Mouse (Mus musculus) layer of hippocampus, adult 11-12 months (tissue): Measurements from ENCODE around the gene Prx.

Source experiments
- DNase-seq: peaks from one replicate; pipeline ENCODE4 v3.0.0; 2022; ENCODE audit warnings: low spot score

Prx gene

DNA sequence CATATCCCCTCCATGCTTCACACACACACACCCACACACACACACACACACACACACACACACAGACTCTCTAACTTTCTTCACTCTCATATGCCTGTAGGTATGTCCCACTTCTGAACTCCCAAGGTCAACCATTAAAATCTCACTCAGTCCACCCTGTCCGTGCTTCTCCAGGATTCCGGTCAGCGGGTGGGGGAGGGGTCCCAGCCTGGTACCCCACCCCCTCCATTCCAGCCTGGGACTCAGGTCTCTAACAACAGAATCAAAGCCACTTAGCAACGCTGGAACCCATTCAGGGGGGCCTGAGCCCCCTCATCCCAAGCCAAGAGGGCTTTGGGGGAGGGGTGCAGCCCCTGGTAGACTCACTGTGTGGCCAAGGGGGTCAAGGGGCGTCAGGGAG is 23.8 kb downstream of the Prx start, which contains the start of gene Hipk4:
Gene Hipk4 (plus strand): TSS at position 301 of the 400 bp plus-strand sequence.
- no peak for DNase-seq

DNA sequence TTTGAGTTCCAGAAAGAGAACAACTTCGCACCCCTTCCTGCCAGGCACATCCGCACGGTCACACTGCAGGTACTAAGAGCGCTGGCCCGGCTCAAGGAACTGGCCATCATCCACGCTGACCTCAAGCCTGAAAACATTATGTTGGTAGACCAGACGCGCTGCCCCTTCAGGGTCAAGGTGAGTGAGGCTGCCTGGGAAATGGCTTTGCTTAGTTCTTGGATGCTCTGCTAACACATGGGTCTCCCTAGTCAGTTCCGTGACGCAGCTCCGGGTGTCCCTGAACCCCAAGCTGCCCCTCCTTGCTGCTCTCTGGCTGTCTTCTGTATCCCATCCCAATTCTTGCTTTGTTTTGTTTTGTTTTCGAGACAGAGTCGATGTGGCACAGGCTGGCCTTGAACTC is 24.7 kb downstream of the Prx start:
- DNase-seq: no peak

DNA sequence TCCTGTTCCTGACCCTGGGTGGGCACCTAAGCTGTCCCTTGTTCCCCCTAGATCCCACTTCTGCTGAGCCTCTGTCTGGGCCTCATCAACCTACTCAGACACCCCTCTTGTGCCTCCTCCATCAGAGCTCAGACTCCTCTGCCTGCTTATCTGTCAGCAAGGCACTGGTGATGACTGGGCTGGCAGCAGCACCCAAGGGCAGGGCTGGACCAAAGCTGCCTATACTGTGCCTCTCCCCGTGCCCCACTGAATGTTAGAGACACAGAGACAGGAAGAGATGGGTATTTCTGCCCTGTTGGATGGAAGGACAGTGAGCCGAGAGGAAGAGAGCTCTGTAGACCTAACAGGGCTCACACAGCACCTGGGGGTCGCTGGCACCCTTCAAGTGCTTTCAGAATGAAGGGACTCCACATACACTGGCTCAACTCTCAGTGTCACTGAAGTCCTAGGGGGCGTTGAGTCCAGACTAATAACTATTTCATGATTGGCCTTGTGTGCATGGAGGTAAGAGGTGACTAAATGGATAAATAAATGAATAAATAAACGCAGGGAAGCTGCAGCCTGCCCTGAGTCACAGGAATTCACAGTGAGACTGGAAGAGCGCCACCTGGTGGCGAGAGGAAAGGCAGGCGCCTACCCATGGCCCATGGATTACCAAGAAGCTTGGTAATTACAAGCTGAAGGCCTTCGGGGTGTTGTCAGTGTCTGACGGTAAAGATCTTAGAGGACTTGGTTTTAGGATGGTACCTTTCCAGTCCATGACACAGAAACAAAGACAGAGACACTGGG is 27.1 kb downstream of the Prx start:
- peak; percentile 82 for DNase-seq

DNA sequence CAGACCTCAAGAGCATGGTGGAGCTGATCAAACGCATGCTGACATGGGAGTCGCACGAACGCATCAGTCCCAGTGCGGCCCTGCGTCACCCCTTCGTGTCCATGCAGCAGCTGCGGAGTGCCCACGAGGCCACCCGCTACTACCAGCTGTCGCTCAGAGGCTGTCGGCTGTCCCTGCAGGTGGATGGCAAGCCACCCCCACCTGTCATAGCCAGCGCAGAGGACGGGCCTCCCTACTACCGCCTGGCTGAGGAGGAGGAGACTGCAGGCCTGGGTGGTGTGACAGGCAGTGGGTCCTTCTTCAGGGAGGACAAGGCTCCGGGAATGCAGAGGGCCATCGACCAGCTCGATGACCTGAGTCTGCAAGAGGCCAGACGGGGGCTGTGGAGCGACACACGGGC is 29.9 kb downstream of the Prx start:
- DNase-seq: no peak

DNA sequence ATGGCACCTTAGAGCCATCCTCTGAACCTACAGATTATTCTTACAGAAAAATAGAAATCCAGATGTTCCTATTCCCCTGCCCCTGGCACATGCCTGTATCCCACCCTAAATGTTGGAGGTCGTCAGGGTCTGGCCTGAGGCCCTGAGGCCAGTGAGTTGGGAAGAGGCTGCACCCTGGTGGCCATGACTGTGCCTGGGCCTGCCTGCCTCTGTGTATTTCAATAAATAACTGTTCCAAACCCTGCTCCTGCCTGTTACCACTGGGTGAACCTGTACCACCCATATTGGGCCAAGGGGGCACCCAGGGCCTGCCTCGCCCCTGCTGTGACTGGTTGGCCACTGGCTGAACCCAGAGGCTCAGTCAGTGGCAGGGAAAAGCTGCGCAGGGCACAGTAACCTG is 31.8 kb downstream of the Prx start:
- DNase-seq: no peak

DNA sequence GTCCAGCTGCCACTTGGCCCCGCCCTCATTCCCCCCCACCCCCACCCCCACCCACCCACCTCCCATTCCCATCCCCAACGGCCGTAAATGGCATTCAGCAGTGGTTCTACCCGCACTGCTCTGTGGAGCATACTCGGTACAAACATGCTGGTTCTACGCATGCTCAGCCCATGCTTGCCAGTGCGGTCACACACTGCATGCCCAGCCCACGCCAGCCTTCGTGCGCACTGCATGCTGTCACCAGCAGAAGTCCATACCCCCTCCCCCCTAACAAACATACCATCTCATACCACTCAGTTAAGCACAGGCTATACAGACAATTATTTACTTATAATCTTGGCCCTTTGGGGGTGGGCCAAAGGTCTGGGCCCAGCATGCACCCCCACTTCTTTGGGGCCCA is 32.6 kb downstream of the Prx start:
- DNase-seq: no peak

DNA sequence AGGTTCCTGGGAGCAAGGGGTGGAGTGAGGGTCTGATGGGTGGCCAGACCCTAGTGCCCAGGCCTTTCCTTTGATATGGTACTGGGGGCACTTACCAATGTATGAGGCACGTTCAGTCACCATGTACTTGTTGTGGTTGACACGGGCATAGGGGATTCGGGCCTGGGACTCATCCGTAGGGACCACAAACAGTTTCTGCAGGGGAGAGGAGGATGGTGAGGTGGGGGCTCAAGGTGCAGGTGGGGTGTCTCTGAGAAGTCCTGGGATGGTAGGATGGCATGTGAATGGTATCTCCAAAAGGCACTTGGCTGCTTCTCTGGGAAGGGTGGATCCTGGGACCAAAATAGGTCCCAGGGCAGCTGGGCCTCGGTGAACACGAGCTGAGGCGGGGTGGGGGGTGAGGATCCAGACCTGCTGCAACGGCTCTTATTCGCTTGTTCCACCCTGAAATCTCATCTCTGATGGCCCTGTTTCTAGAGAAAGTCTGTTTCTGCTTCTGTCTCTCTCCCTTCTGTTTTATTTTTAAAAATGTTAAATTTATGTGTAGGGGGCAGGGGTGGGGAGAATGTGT is 33.4 kb downstream of the Prx start:
- DNase-seq: no peak

DNA sequence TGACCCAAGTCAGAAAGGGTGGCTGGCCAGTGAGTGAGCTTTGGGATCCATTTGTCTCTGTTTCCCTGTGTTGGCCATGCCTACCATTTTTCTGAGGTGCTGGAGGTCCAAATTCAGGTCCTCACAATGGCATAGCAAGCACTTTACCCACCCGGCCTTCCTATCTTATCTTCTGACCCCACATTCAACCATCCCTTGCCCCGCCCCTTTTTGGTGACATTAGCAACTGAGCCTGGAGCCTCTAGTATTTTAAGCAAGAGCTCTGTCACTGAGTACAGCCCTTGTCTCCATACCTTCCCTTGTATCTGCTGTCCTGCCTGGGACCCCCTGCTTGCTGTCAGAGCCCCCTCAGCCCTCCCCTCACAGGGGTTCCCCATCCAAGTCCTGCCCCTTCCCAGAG is 36.3 kb downstream of the Prx start:
- no peak for DNase-seq

DNA sequence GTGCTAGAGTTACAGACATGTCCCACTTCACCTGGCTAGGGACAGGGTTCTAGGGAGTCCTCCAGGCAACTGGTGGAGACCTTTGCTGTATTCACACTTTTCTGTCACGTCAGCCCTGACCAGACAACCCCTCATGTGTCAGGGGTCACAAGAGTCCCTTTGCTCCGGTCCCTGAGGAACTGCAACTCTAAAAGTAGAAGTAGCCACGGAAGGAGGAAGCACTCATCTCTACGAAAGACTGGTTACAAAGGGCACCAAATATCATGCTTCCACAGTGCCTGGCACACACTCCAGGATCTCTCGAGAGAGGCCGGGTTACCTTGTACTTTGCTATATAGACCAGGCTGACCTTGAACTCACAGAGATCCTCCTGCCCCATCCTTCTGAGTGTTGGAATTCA is 37.5 kb downstream of the Prx start:
- DNase-seq: no peak

DNA sequence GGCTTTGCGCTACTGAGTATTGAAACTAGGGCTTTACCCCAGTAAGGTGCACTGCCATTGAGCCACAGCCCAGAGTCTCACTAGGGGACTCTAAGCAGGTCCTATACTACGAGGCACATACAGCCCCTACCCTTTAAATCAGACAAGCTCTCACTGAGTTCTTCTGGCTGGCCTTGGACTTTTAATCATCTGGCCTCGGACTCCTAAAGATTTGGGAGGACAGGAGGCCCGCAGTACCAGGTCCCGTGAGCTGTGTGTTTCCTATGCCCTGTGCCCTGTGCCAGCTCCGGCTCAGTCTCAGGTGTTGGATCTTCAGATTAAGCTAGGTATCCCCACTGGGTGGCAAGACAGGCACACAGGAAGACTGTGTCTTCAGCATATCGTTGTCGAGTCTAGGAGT is 38.9 kb downstream of the Prx start:
- no peak for DNase-seq

DNA sequence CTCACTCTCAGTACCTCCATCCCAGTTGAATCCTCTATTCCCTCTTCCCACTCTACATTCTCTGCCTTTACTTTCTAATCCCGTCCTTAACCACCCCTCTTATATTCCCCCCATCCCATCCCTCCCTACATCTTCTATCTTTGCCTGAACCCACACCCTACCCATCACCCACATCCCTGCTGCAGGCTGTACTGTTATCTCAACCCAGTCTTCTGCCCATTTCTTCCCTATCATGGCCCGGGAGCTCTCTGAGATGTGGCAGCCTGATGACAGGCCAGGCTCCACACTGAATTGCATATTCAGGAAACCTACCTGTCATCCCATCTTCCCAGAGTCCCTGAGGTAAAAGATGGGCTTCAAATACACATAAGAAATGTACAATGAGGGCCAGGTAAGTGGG is 39.7 kb downstream of the Prx start:
- no peak for DNase-seq

DNA sequence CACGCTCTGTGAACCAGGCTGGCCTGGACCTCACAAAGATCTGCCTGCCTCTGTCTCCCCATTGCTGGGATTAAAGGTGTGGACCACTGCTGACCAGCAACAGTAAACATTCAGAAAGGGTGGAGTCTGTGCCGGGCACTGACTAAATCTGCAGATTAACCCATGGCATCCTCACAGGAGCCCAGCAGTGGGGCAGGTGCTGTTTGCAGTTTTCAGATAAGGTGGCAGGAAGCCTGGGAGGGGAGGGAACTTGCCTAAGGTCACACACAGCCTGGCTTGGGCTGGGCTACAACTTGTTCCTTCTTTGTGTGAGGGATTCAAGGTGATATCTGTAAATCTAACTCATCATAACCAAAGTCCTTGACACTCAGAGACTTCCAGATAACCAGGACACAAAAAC is 41.4 kb downstream of the Prx start:
- no peak for DNase-seq

DNA sequence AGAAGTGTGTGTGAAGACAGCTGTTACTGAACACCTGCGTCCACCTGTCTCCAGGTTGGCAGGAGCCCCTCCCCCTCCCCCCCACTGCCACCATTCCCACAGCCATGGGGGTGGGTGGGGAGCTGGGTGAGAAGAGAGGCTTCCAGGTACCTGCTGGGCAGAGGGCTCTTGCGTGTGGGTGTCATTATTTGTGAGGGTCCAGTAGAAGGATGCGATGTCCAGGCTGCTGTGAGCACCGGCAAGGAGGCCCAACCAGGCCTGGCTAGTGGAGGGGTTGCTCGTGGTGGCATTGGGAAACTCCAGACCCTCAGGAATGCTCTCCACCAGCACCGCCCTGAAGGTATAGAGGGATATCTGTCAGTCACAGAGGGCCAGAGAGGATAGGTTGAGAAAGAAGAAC is 41.8 kb downstream of the Prx start:
- DNase-seq: no peak

DNA sequence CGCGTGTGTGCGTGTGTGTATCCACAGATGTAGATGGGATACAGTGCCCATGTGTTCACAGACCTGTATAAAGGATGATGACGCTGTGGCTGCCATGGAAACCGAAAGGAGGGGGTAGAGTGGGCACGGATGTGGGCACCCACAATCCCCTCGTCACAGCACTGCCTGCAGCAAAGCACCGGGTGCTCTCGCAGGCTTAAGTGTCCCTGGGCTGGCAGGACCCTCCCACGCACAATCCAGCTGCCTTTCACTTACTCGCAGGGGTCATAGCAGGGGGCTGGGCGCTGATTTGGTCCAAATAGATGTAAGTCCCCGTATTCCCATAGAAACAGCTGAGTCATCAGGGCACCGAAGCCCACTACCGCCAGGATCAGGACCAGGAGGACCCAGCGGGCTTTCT is 42.3 kb downstream of the Prx start:
- DNase-seq: peak; percentile 89

DNA sequence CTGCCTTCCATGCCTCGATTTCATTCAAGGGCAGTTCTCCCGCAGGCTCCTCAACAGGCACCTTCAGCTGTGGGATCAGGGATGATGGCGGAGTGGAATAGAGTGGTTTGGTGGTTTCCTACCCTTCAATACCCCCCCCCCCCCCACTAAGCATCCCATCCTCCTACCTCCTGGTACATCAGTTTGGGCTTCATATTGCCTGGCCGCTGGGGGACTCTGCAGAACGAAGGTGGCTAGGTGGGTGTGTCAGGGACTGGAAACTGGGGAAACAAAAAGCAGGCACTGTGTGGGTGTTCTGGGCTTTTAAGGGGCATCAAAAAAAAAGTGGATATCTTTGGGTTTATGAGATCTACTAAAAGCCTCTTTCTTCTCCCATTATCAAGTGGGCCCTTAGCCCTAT is 42.8 kb downstream of the Prx start:
- no peak for DNase-seq

DNA sequence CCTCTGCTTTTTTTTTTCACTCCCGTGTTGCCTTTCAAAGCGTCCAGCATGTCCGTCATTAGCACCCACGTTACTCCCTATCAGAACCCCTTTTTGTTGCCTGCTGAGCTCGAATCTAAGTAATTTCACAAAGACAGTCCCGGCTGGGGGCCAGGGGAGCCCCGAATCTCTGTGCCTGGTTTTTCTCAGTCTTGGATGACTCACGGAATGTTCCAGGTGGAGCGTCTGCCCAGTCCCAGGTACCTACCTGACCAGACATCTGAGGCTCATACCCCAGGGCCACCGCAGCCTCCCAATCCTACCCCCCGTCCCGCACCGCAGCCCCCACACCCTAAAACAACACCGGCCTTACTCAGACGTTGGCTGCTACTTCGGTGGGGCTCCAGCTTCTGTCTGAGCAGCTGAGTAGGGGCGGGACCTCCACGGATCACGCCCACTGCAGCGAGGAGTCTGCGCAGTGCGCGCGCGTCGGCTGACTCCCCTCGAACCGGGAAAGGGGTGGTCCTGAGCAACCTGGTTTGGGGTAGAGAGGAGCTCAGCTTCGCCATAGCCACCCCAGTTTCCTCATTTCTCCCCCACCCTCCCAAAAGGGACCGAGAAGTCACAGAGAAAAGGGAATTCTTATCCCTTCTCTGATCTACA is 43.4 kb downstream of the Prx start:
- DNase-seq: peak; percentile 91

DNA sequence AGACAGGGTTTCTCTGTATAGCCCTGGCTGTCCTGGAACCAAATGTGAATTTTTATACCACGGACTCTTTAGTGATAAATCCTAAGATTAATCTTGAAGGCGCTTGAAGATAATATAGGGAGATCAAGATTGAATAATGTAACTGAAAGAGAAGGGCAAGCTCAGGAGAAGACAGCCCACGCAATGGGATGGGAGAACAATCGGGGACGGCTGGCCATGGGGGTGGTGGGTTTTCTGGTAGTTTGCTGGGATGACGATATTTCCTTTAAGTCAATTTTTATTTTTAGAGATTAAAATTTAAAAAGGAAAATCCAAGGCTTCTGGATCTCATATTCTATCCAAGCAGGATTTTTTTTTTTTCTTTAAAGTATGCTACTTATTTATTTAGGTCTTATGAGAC is 43.9 kb downstream of the Prx start:
- no peak for DNase-seq

DNA sequence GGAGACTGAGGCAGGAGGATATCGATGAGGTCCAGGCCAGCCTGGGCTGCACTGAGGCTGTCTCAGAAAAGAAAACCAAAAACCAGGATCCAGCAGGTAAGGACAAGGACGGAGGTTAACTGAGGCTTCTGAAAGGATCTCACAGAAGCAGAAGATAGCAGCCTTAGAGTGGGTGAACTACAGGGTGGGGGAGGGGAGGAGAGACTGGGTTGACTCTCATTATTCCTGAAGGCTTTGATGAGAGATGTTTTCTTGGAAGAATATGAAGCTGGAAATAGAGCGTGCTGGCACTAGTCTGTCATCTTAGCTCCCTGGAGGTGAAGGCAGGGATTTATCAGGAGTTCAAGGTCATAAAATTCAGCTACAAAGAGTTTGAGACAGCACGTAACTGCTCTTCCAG is 44.7 kb downstream of the Prx start:
- no peak for DNase-seq

DNA sequence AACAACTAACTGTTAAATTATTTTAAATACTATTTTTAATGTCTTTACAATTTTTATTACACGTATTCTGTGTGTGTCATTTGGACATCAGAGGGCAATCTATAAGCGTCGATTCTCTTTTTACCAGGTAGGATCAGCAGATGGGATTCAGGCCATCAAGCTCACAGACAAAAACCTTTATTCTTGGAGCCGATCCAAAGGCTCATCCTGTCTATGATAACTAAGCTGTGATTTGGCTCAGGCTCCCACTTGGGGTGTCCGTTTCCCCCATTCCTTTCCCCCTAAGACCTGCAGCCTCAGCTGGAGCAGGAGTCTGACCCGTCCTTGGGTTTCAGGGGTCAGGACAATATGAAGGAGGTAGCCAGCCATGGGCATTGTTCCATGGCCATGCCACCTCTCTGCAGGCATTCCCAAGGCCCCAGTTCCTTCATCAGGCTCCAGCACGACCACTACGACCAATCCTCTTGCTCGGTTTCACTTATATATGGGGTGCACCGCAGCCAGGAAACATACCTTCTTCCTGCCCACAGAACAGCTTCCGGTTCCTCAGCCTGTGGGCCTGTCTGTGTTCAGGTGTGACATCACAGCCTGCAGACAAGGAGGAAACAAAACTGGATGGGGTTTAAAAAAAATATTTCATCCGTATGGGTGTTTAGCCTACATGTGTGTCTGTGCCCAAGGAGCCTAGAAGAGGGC is 45.7 kb downstream of the Prx start:
- DNase-seq: no peak

DNA sequence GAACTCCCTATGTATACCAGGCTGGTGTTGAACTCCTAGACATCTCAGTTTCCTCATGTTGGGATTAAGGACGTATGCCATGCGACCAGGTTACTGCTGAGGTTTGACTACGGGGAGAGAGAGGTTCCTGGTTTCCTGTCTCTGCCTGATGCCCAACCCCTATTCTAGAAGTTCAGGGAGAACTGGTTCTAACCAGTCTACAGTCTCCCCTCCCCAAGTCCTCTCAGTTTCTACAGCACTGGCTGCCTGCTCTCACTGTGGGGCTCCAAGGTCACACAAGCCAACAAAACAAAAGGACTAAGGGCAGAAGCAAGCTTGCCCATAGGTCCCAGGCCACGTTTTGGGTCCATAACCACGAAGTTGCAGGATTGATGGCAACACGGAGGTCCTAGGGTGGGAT is 50.5 kb downstream of the Prx start:
- no peak for DNase-seq

DNA sequence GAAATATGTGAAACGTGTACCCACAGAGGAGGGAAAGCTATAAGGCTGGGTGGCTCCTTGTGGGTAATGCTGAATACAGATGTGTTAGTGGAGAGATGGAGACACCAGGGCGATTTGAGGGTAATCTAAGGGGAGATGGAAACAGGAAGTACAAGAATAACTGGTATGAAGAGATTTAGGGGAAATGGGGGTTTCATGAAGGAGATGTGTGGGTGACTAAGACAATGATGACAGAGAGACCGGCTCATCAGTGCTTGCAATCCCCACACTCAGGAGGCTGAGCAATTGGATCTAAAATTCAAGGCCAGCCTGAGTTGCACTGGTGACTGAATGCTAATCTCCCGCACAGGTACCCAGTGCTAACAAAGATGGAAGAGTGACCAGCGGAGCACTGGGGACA is 52.9 kb downstream of the Prx start:
- no peak for DNase-seq

DNA sequence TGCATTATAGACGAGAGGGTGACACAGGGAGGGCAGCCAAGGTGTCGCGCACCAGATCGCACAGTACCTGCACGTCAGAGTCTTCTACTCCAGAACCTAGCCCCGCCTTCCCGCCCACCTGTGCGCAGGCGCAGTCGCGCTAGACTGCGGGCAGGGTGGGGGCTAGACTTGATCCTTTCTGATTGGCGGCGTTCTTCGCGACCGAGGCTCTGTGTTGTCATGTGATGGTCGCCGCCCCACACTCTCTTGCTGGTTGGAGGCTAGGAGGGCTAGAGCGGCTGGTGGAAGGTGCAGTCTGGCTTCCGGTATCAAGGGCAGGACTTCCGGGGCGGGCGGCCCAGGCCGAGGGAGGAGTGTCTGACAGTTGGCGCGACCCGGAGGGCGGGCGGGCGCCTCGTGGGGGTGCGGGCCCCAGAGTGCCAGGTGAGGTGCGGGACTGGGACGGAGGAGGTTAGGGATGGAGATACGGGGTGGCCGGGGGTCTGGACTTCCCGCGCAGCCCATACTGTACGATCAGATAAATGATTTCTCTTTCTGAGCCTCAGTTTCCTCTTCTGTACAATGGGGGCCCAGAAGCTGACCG is 53.9 kb downstream of the Prx start, which contains the start of the genes Pld3 and 2310022A10Rik:
Gene Pld3 (minus strand): TSS at position 288 of the 583 bp plus-strand sequence.
Gene 2310022A10Rik (plus strand): TSS at position 303 of the 583 bp plus-strand sequence.
- DNase-seq: peak; percentile 98
